Mouse (Mus musculus) brown adipose tissue, adult 24 weeks (tissue): ENCODE results near the gene Eftud2. TPM values are rescaled to one million over a fixed set of nuclear protein-coding genes. Genes with fewer than 3 reads are reported as not detected.
A peak's percentile ranks its signal among the peaks of the same experiment; 100 is the strongest.

Experiments used
- H3K27ac ChIP-seq: fragments of 200-500 bp; replicated peaks from 2 replicates; pipeline ENCODE4 v1.5.1; 2012; ENCODE audit warnings: low read depth, mild to moderate bottlenecking, low read length
- H3K4me1 ChIP-seq: fragments of 200-500 bp; 2 replicates; pipeline ENCODE4 v1.6.1; 2012; ENCODE audit warnings: low read length, mixed read lengths; ENCODE audit not compliant: control insufficient read depth, insufficient read depth, insufficient read length
- H3K4me3 ChIP-seq: fragments of 200-500 bp; 2 replicates; pipeline ENCODE4 v1.5.1; 2012; ENCODE audit warnings: low read depth, mild to moderate bottlenecking, low read length, moderate library complexity; ENCODE audit not compliant: insufficient read depth
- polyA plus RNA-seq: library from polyadenylated mRNA; stranded (reverse); fragments of >200 nt; gene quantifications from 2 replicates; pipeline ENCODE4 v1.2.4, GENCODE M21; 2012; ENCODE audit not compliant: missing spikeins, insufficient read depth, insufficient read length

Gene Eftud2
- polyA plus RNA-seq: 30.9 and 32.6 TPM in 2 replicates

DNA sequence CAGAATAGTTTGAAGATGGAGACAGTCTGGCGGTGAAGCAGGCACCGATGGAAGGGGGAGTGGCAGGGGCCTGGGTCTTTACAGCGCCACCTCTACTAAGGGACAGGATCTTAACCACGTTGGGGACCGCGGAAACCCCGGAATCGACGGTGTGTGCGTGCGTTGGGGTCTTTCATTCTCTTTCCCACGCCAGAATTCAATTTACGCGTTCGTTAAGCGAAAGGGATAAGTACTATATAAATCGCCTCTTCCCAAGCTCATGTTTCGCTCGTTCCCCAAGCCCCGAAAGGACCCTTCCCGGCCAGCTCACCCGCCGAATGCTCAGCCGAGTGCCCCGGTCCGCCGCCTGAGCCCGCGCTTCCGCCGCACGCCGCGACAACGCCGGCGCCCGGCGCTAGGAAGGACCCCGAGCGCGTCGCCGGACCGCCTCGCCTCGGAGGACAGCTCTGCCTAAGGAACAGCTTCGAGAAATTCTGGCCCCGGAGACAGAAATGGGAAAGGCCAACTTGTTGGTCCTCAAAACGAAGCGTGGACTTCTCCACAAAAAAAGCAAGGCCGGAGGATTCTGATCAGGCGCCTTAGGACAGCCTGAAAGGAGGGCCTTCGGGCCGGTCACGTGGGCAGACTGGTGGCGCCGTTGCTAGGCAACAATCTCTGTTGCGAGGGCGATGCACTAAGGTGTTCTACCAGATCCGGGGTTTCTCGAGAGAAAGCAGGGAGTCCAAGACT, at the start of gene Eftud2, which contains the start of gene Ccdc103:
Eftud2 (minus strand) TSS at position 401 of the 729 bp plus-strand sequence.
Ccdc103 (plus strand) TSS at position 620 of the 729 bp plus-strand sequence.
- H3K27ac ChIP-seq: peak within 1 kb of the TSS; percentile 93
- H3K4me1 ChIP-seq: 0 out of 2 replicates have a peak, but pooled peaks cover 2% of the 10 kb centered on the region
- peak within 1 kb of the TSS; percentile 76 for H3K4me3 ChIP-seq

- H3K4me3 ChIP-seq: peak overlapping the region; percentile 70
- H3K4me1 ChIP-seq: no peaks in the 10 kb centered on the region
- H3K27ac ChIP-seq: no peak overlapping the region
Measured at GRCm38 (mm10) chr11:102925351-102925717, 44.5 kb upstream of the Eftud2 start.

- H3K4me1 ChIP-seq: no peaks in the 10 kb centered on the region
- peak within 1 kb of the TSS; percentile 80 for H3K4me3 ChIP-seq
- no peak within 1 kb of the TSS for H3K27ac ChIP-seq
Measured at GRCm38 (mm10) chr11:102924557-102925350, 44.0 kb upstream of the Eftud2 start, which contains the start of gene Kif18b. Gene Kif18b (minus strand): TSS chr11:102925124.

GRCm38 (mm10) chr11:102921491-102921890, 40.7 kb upstream of the Eftud2 start:
- Histone ChIP-seq H3K4me3 (no peak overlapping the region), H3K4me1 (no peaks in the 10 kb centered on the region), H3K27ac (no peak overlapping the region)

DNA sequence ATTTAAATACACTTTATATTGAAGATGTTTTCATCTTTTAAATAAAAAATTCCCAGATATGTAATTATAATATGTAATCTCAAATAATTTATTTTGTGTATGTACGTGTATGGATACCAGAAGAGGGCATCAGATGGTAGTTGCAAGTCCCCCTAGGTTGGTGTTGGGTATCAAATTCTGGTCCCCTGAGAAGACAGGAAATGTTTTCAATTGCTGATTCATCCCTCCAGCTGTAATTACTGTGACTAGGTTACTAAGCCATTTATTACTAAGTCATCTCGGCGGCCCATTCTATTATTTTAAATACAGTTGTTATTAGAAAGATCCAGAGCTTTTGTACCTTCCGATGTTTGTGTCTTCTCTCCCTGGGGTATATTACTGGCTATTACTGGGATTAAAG, 37.3 kb upstream of the Eftud2 start:
- Histone ChIP-seq H3K27ac (no peak overlapping the region), H3K4me3 (no peak overlapping the region), H3K4me1 (no peaks in the 10 kb centered on the region)

DNA sequence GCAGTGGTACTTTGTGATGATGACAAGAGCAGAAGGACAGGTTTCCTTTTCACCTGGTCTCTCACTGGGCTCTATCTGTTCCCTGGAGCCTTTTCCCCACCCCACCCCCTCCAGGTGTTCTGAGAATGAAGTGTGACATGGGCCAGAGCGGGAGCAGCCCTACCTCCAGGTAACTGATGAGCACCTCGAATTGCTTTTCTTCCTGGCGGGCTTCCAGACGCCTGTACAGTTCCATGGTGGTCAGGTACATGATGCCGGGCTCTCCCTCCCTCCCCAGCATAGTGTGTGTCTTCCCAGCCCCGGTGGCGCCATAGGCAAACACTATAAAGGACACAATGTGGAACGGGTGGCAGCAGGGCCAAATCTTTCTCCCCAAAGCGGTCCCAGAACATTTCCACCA, 34.6 kb upstream of the Eftud2 start:
- no peaks in the 10 kb centered on the region for H3K4me1 ChIP-seq
- H3K4me3 ChIP-seq: no peak overlapping the region
- no peak overlapping the region for H3K27ac ChIP-seq

- no peak overlapping the region for H3K4me3 ChIP-seq
- no peak overlapping the region for H3K27ac ChIP-seq
- H3K4me1 ChIP-seq: no peaks in the 10 kb centered on the region
Measured at GRCm38 (mm10) chr11:102911376-102911775, 30.6 kb upstream of the Eftud2 start.

DNA sequence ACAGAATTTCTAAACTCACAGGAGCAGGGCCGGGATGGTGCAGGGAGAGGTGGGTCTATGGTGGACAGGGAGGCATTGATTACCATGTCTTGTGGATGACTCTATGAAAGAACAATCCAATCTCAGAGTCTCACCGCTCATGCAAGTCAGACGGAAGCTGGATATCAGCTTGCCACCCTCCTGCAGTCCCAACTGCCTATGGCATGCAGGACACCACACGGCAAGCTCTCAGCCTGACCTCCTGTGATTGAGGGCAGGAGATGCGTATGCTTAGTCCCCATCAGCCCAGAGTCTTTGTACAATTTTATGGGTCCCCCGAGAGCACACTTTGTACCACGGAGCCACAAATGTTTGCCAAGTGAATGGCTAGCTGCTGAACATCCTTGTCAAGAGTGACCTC, 22.9 kb upstream of the Eftud2 start:
- H3K4me3 ChIP-seq: no peak overlapping the region
- no peak overlapping the region for H3K27ac ChIP-seq
- no peaks in the 10 kb centered on the region for H3K4me1 ChIP-seq

DNA sequence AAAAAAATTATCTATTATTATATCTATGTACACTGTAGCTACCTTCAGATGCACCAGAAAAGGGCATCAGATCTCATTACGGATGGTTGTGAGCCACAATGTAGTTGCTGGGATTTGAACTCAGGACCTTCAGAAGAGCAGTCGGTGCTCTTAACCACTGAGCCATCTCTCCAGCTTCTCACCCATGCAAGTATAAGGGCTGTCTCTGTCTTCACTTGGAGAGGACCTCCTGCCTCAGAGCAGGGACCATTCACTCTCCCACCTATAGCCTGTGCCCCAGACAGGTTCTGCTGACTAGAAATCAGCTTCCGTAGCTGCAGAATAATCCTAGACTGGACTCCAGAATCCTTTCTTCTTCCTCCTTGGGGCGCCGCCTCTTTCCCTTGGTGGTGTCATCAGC, 21.3 kb upstream of the Eftud2 start:
- Histone ChIP-seq H3K4me1 (no peaks in the 10 kb centered on the region), H3K4me3 (no peak overlapping the region), H3K27ac (no peak overlapping the region)

DNA sequence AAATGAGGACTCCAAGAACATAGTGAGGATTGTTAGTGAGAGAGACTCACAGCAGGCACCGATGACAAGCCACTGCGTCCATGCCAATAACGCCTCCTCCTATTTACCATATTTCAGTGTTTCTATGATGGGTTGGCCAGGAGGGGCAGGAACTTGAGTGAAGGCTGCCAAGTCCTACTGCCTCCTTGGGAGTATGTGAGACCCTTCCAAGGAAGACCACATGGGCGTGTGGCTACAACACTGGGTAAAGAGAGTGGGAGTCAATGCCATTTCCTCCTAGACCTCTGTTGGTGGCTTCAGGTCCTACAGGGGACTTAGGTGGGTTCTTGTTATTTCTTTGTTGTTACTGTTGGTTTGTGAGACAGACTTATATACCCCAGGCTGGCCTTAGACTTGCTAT, 20.4 kb upstream of the Eftud2 start:
- no peak overlapping the region for H3K4me3 ChIP-seq
- H3K4me1 ChIP-seq: no peaks in the 10 kb centered on the region

GRCm38 (mm10) chr11:102900763-102901162, 20.0 kb upstream of the Eftud2 start, which contains the start of gene Gfap:
Gene Gfap (minus strand): TSS chr11:102900912.
- Histone ChIP-seq H3K4me3 (no peak within 1 kb of the TSS), H3K4me1 (no peaks in the 10 kb centered on the region), H3K27ac (no peak within 1 kb of the TSS)

More for the DNA sequence above, 20.4 kb upstream of the Eftud2 start:
- no peak overlapping the region for H3K27ac ChIP-seq

GRCm38 (mm10) chr11:102898408-102898807, 17.6 kb upstream of the Eftud2 start:
- no peaks in the 10 kb centered on the region for H3K4me1 ChIP-seq
- H3K27ac ChIP-seq: no peak overlapping the region
- H3K4me3 ChIP-seq: no peak overlapping the region

DNA sequence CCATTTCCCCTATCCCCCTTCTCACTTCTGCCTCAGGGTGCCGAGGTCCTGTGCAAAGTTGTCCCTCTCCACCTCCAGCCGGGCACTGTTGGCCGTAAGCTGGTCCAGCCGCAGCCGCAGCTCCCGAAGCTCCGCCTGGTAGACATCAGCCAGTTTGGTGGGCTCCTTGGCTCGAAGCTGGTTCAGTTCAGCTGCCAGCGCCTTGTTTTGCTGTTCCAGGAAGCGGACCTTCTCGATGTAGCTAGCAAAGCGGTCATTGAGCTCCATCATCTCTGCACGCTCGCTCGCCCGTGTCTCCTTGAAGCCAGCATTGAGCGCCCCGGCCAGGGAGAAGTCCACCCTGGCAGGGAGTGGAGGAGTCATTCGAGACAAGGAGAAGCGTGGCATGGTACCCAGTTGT, 15.9 kb upstream of the Eftud2 start:
- H3K4me1 ChIP-seq: no peaks in the 10 kb centered on the region
- H3K4me3 ChIP-seq: no peak overlapping the region
- H3K27ac ChIP-seq: no peak overlapping the region

GRCm38 (mm10) chr11:102895779-102896178, 15.0 kb upstream of the Eftud2 start:
- H3K27ac ChIP-seq: no peak overlapping the region

DNA sequence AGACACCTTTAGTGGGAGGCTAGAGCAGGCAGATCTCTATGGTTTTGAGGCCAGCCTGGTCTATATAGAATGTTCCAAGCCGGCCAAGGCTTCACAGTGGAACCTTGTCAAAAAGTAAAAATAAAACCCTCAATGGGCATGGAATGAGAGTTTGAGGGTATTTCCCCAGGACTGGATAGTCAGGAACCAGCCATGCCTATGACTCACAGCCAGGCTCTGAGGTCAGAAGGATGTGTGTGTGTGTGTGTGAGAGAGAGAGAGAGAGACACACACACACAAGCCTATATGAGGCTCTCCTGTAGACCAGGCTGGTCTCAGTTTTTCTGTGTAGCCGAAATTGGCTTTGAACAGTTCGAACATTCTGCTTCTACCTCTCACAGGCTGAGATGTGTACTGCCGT, 13.9 kb upstream of the Eftud2 start:
- H3K4me1 ChIP-seq: no peaks in the 10 kb centered on the region
- no peak overlapping the region for H3K4me3 ChIP-seq
- H3K27ac ChIP-seq: no peak overlapping the region

More at GRCm38 (mm10) chr11:102895779-102896178, 15.0 kb upstream of the Eftud2 start:
- Histone ChIP-seq H3K4me1 (no peaks in the 10 kb centered on the region), H3K4me3 (no peak overlapping the region)
